Mouse (Mus musculus): ENCODE measurements around the gene Gm38394. TPM values are rescaled to one million over a fixed set of nuclear protein-coding genes. Genes with fewer than 3 reads are reported as not detected.

The Gm38394 gene
- total RNA-seq, 4 experiments from 2014 or later: 23.4 to 37.3 (median 27.2) TPM

Other genes starting within 250 kb of the Gm38394 start
- 10 to 100 TPM; 14.7 to 25.2 (median 18.0) TPM for gene Sox13, start 236.9 kb downstream of the Gm38394 start, total RNA-seq (2022)
- gene Snrpe, start 51.0 kb downstream of the Gm38394 start, total RNA-seq (2022): 100 to 1,000 TPM in 2 of 4 experiments, 10 to 100 TPM in 2; 98.3 to 118 (median 103) TPM
- 10 to 100 TPM in 3 of 4 experiments, 1 to 10 TPM in 1; 8.8 to 25.1 (median 17.5) TPM for gene Zbed6, start 433 bp downstream of the Gm38394 start, total RNA-seq (2022)
- gene Lax1, start 28.8 kb upstream of the Gm38394 start, total RNA-seq (2022): under 1 TPM in 3 of 4 experiments, not detected in 1; 0.45 to 0.65 (median 0.62) TPM
- 10 to 100 TPM; 32.1 to 71.7 (median 45.6) TPM for gene Atp2b4, start 139.7 kb upstream of the Gm38394 start, total RNA-seq (2022)
- 1 to 10 TPM; 1.0 to 2.2 (median 1.4) TPM for gene Optc, start 246.7 kb upstream of the Gm38394 start, total RNA-seq (2022)

All from adrenal gland, adult 8-10 months (tissue).